Mouse (Mus musculus) heart, embryonic 14.5 days (tissue): ENCODE measurements around the gene Ccdc180. TPM values are rescaled to one million over a fixed set of nuclear protein-coding genes. Genes with fewer than 3 reads are reported as not detected.

ENCODE experiments used
- ATAC-seq: fragments of 200-750 bp; cut with Nextera tagmentation; 2 replicates; pipeline ENCODE4 v1.8.0; 2017; ENCODE audit warnings: low read depth, moderate TSS enrichment; ENCODE audit not compliant: insufficient number of reproducible peaks, insufficient read depth, low FRiP score
- H3K27ac ChIP-seq, 2 experiments: fragments of 200-500 bp in 1 of 2; fragments of 300-500 bp in 1 of 2; sonication (generic) in 1 of 2; replicated peaks in 1 of 2; 2 replicates each; pipeline ENCODE4 v1.5.1; 2012 to 2014; ENCODE audit warnings: low read depth in 2 of 2, low read length in 2 of 2, control low read depth in 1 of 2, mild to moderate bottlenecking in 1 of 2, mixed read lengths in 1 of 2; ENCODE audit not compliant: control insufficient read depth in 1 of 2, insufficient read depth in 1 of 2
- H3K27me3 ChIP-seq: fragments of 300-500 bp; sonication (generic); 2 replicates; pipeline ENCODE4 v1.6.1; 2014; ENCODE audit warnings: mild to moderate bottlenecking, low read length, control low read depth; ENCODE audit not compliant: control insufficient read depth, insufficient read depth
- H3K36me3 ChIP-seq: fragments of 300-500 bp; sonication (generic); 2 replicates; pipeline ENCODE4 v1.6.1; 2014; ENCODE audit warnings: mild to moderate bottlenecking, control low read depth, low read length, mixed read lengths; ENCODE audit not compliant: control insufficient read depth, insufficient read depth
- H3K4me1 ChIP-seq, 2 experiments: fragments of 200-500 bp in 1 of 2; fragments of 300-500 bp in 1 of 2; sonication (generic) in 1 of 2; 2 replicates each; pipeline ENCODE4 v1.6.1; 2012 to 2014; ENCODE audit warnings: low read length in 2 of 2, control low read depth in 1 of 2, mixed read lengths in 1 of 2; ENCODE audit not compliant: control insufficient read depth in 2 of 2, insufficient read depth in 2 of 2
- H3K4me2 ChIP-seq: fragments of 300-500 bp; sonication (generic); 2 replicates; pipeline ENCODE4 v1.6.1; 2014; ENCODE audit warnings: mild to moderate bottlenecking, low read length
- H3K4me3 ChIP-seq, 2 experiments: fragments of 200-500 bp in 1 of 2; fragments of 300-500 bp in 1 of 2; sonication (generic) in 1 of 2; 2 replicates each; pipeline ENCODE4 v1.5.1; 2012 to 2014; ENCODE audit warnings: low read length in 2 of 2, mild to moderate bottlenecking in 2 of 2, control low read depth in 1 of 2, low read depth in 1 of 2, moderate library complexity in 1 of 2; ENCODE audit not compliant: control insufficient read depth in 1 of 2, insufficient read depth in 1 of 2
- H3K9ac ChIP-seq: fragments of 300-500 bp; sonication (generic); 2 replicates; pipeline ENCODE4 v1.6.1; 2014; ENCODE audit warnings: mild to moderate bottlenecking, low read length
- H3K9me3 ChIP-seq: fragments of 300-500 bp; sonication (generic); 2 replicates; pipeline ENCODE4 v1.6.1; 2016; ENCODE audit warnings: low read length, control low read depth; ENCODE audit not compliant: control insufficient read depth
- WGBS: fragments of 180-500 bp; shearing (Covaris S2); extraction: QIAGEN DNeasy Blood & Tissue Kit; methylation state at CpG from one replicate; pipeline ENCODE4 v1.1.7; 2014; 5-methylcytosine and 5-hydroxymethylcytosine counted together
- polyA plus RNA-seq: library from polyadenylated mRNA; unstranded; fragments of >200 nt; fragmentation: Nextera tagmentation; extraction: Ambion mirVana; gene quantifications from 2 replicates; pipeline ENCODE4 v1.2.1, GENCODE M21; 2014

Gene Ccdc180
- polyA plus RNA-seq, 1 experiment from 2014 or later, result 0.19 TPM

- Histone ChIP-seq H3K36me3 (no peaks in the 10 kb centered on the region), H3K27me3 (no peaks in the 10 kb centered on the region), H3K4me1 (no peaks in the 10 kb centered on the region), H3K9me3 (no peaks in the 10 kb centered on the region), H3K4me3 (no peak overlapping the region), H3K27ac (no peak overlapping the region), H3K4me2 (no peak overlapping the region), H3K9ac (no peak overlapping the region)
- 62% methylated on average over 9 of the region's 9 CpGs for WGBS
- no peak for ATAC-seq
Measured at GRCm38 (mm10) chr4:45882521-45882920, 7.6 kb upstream of the Ccdc180 start.

GRCm38 (mm10) chr4:45883250-45883649 lies 6.9 kb upstream of the Ccdc180 start:
- Histone ChIP-seq H3K9me3 (no peaks in the 10 kb centered on the region), H3K27ac (no peak overlapping the region), H3K9ac (no peak overlapping the region), H3K36me3 (no peaks in the 10 kb centered on the region), H3K4me3 (no peak overlapping the region), H3K4me2 (no peak overlapping the region), H3K4me1 (no peaks in the 10 kb centered on the region), H3K27me3 (no peaks in the 10 kb centered on the region)
- no peak for ATAC-seq
- 90% methylated on average over 16 of the region's 16 CpGs for WGBS

- Histone ChIP-seq H3K4me2 (no peak overlapping the region), H3K36me3 (no peaks in the 10 kb centered on the region), H3K4me3 (no peak overlapping the region), H3K27ac (no peak overlapping the region), H3K9ac (no peak overlapping the region), H3K9me3 (no peaks in the 10 kb centered on the region), H3K4me1 (peaks cover 4 to 5% of the 10 kb centered on the region in 2 experiments; a peak in 3 of 4 replicates), H3K27me3 (no peaks in the 10 kb centered on the region)
- WGBS, result 85% methylated on average over 6 of the region's 6 CpGs
- ATAC-seq, result no peak
Measured at GRCm38 (mm10) chr4:45889487-45889886, 616 bp upstream of the Ccdc180 start.

- H3K27me3 ChIP-seq, result no peaks in the 10 kb centered on the region; the same call in 1 of the 2 replicates
Measured at GRCm38 (mm10) chr4:45896425-45897081, 6.5 kb downstream of the Ccdc180 start.

GRCm38 (mm10) chr4:45898413-45898812 lies 8.3 kb downstream of the Ccdc180 start:
- Histone ChIP-seq H3K27ac (no peak overlapping the region), H3K9ac (no peak overlapping the region), H3K9me3 (no peaks in the 10 kb centered on the region), H3K4me3 (no peak overlapping the region), H3K36me3 (no peaks in the 10 kb centered on the region), H3K4me2 (no peak overlapping the region), H3K27me3 (no peaks in the 10 kb centered on the region; the same call in 1 of the 2 replicates), H3K4me1 (no peaks in the 10 kb centered on the region; a peak in 1 of 4 replicates)
- ATAC-seq, result no peak
- WGBS, result 53% methylated on average over 5 of the region's 5 CpGs

More at GRCm38 (mm10) chr4:45896425-45897081, 6.5 kb downstream of the Ccdc180 start:
- Histone ChIP-seq H3K9ac (no peak overlapping the region), H3K27ac (no peak overlapping the region), H3K4me3 (no peak overlapping the region), H3K9me3 (no peaks in the 10 kb centered on the region), H3K36me3 (no peaks in the 10 kb centered on the region), H3K4me2 (no peak overlapping the region), H3K4me1 (no peaks in the 10 kb centered on the region; a peak in 1 of 4 replicates)
- 10% methylated on average over 16 of the region's 16 CpGs for WGBS
- no peak for ATAC-seq

GRCm38 (mm10) chr4:45909256-45909655 lies 19.2 kb downstream of the Ccdc180 start:
- Histone ChIP-seq H3K9me3 (no peaks in the 10 kb centered on the region), H3K27ac (no peak overlapping the region), H3K4me3 (no peak overlapping the region), H3K36me3 (no peaks in the 10 kb centered on the region), H3K27me3 (no peaks in the 10 kb centered on the region), H3K9ac (no peak overlapping the region), H3K4me2 (no peak overlapping the region), H3K4me1 (no peaks in the 10 kb centered on the region)
- ATAC-seq, result no peak
- 85% methylated on average over 13 of the region's 13 CpGs for WGBS

GRCm38 (mm10) chr4:45909924-45910323 lies 19.8 kb downstream of the Ccdc180 start:
- Histone ChIP-seq H3K4me1 (no peaks in the 10 kb centered on the region), H3K9me3 (no peaks in the 10 kb centered on the region), H3K27ac (no peak overlapping the region), H3K9ac (no peak overlapping the region), H3K4me2 (no peak overlapping the region), H3K36me3 (no peaks in the 10 kb centered on the region), H3K27me3 (no peaks in the 10 kb centered on the region), H3K4me3 (no peak overlapping the region)
- no peak for ATAC-seq
- WGBS, result 58% methylated on average over 4 of the region's 4 CpGs

- no peak for ATAC-seq
- H3K9ac ChIP-seq, result no peak overlapping the region
- 62% methylated on average over 5 of the region's 5 CpGs for WGBS
Measured at GRCm38 (mm10) chr4:45911256-45911655, 21.2 kb downstream of the Ccdc180 start.

More at GRCm38 (mm10) chr4:45911256-45911655, 21.2 kb downstream of the Ccdc180 start:
- Histone ChIP-seq H3K36me3 (no peaks in the 10 kb centered on the region), H3K4me3 (no peak overlapping the region), H3K9me3 (no peaks in the 10 kb centered on the region), H3K27me3 (no peaks in the 10 kb centered on the region), H3K4me1 (no peaks in the 10 kb centered on the region), H3K4me2 (no peak overlapping the region), H3K27ac (no peak overlapping the region)
